Mouse (Mus musculus) forebrain, embryonic 11.5 days (tissue): Measurements from ENCODE around the gene Caln1. TPM values are rescaled to one million over a fixed set of nuclear protein-coding genes. Genes with fewer than 3 reads are reported as not detected.

ENCODE experiments used
- ATAC-seq: fragments of 200-750 bp; cut with Nextera tagmentation; replicated peaks from 2 replicates; pipeline ENCODE4 v1.8.0; 2017; ENCODE audit warnings: moderate TSS enrichment; ENCODE audit not compliant: low FRiP score
- DNase-seq: peaks from one replicate; pipeline ENCODE4 v3.0.0-alpha.2; 2017; ENCODE audit warnings: low spot score
- H3K27ac ChIP-seq: fragments of 300-500 bp; sonication (generic); 2 replicates; pipeline ENCODE4 v1.5.1; 2014; ENCODE audit warnings: low read depth, low read length
- H3K27me3 ChIP-seq: fragments of 300-500 bp; sonication (generic); 2 replicates; pipeline ENCODE4 v1.6.1; 2014; ENCODE audit warnings: mild to moderate bottlenecking, low read length, mixed read lengths; ENCODE audit not compliant: control insufficient read depth, insufficient read depth
- H3K36me3 ChIP-seq: fragments of 300-500 bp; sonication (generic); 2 replicates; pipeline ENCODE4 v1.6.1; 2014; ENCODE audit warnings: mild to moderate bottlenecking, low read length, moderate library complexity, mixed read lengths; ENCODE audit not compliant: control insufficient read depth, insufficient read depth
- H3K4me1 ChIP-seq: fragments of 300-500 bp; sonication (generic); replicated peaks from 2 replicates; pipeline ENCODE4 v1.6.1; 2014; ENCODE audit warnings: low read length, mixed read lengths; ENCODE audit not compliant: control insufficient read depth, insufficient read depth
- H3K4me2 ChIP-seq: fragments of 300-500 bp; sonication (generic); 2 replicates; pipeline ENCODE4 v1.6.1; 2014; ENCODE audit warnings: low read depth, mild to moderate bottlenecking, low read length, moderate library complexity, mixed read lengths; ENCODE audit not compliant: severe bottlenecking
- H3K4me3 ChIP-seq: fragments of 300-500 bp; sonication (generic); 2 replicates; pipeline ENCODE4 v1.5.1; 2014; ENCODE audit warnings: low read depth, low read length
- H3K9ac ChIP-seq: fragments of 300-500 bp; sonication (generic); 2 replicates; pipeline ENCODE4 v1.6.1; 2014; ENCODE audit warnings: low read length
- H3K9me3 ChIP-seq: fragments of 300-500 bp; sonication (generic); 2 replicates; pipeline ENCODE4 v1.6.1; 2016; ENCODE audit warnings: low read length, mixed read lengths; ENCODE audit not compliant: control insufficient read depth
- WGBS: fragments of 180-500 bp; shearing (Covaris S2); extraction: QIAGEN DNeasy Blood & Tissue Kit; methylation state at CpG from one replicate; pipeline ENCODE4 v1.1.7; 2014; 5-methylcytosine and 5-hydroxymethylcytosine counted together
- polyA plus RNA-seq: library from polyadenylated mRNA; unstranded; fragments of >200 nt; fragmentation: Nextera tagmentation; extraction: Ambion mirVana; gene quantifications from 2 replicates; pipeline ENCODE4 v1.2.1, GENCODE M21; 2014

Gene Caln1
- polyA plus RNA-seq, 1 experiment from 2014 or later = 0.33 TPM

DNA sequence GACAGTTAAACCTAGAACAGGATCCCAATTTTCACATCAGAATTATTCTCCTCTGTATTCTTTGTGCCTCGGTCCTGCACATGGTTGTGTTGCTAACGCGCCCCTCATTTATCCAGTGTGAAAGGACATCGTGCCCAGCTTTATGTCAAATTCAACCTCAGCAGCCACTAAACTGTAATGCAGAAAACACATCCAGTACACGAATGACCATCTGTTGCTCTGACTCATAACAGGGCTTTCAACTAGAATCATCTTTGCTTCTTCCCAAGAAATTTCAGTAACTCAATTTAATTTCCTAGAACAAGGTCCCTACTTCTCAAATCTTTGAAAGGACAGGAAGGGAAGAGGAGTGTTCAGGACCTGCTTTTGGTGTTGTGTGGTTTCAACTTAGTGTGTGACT lies 451.4 kb downstream of the Caln1 start:
- Histone ChIP-seq H3K4me1 (no peaks in the 10 kb centered on the region), H3K4me2 (no peak overlapping the region), H3K9ac (no peak overlapping the region), H3K9me3 (no peaks in the 10 kb centered on the region), H3K27ac (no peak overlapping the region), H3K27me3 (no peaks in the 10 kb centered on the region), H3K4me3 (no peak overlapping the region), H3K36me3 (no peaks in the 10 kb centered on the region)
- WGBS = 94% methylated on average over 5 of the region's 5 CpGs
- no peak for ATAC-seq
- no peak for DNase-seq

DNA sequence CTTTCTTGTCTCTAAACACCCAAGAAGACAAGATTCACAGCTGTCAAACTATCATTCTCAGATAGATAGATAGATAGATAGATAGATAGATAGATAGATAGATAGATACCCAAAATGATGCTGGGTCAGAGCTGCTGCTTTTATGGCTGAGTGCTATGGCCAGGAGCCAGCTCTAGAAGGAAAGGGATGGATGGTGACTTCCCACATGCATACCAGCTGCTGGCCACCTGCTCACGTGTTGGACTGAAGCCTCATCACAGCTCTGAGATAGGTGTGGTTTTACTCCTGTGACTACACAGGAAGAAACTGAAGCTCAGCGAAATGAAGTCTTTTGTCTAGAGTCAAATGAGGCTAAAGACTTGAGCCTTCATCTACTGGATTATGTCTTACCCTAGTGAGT lies 456.5 kb downstream of the Caln1 start:
- 87% methylated on average over 2 of the region's 2 CpGs for WGBS
- Histone ChIP-seq H3K4me1 (no peaks in the 10 kb centered on the region), H3K4me3 (no peak overlapping the region), H3K27me3 (no peaks in the 10 kb centered on the region), H3K36me3 (no peaks in the 10 kb centered on the region), H3K4me2 (no peak overlapping the region), H3K9me3 (no peaks in the 10 kb centered on the region; the same call in 1 of the 2 replicates), H3K9ac (no peak overlapping the region), H3K27ac (no peak overlapping the region)
- no peak for DNase-seq
- ATAC-seq = no peak

DNA sequence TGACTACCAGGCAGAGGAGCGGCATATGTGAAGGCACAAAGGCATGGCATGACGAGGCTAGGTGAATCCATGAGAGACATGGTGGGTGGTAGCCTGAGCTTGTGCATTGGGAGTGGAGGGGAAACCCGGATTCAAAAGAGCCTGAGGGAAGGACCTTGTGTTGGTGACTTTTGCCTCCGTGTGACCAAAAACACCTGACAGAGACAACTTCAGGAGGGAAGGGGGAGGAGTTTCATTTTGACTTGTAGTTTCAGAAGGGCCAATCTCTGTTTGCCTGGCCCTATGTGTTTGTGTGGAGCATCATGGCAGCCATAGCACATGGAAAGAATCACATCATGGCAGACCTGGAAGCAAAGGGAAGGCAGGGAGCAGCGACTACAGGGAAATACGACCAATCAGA lies 479.3 kb downstream of the Caln1 start:
- Histone ChIP-seq H3K27me3 (no peaks in the 10 kb centered on the region), H3K4me2 (no peak overlapping the region), H3K36me3 (no peaks in the 10 kb centered on the region), H3K9ac (no peak overlapping the region), H3K4me1 (no peaks in the 10 kb centered on the region), H3K27ac (no peak overlapping the region), H3K4me3 (no peak overlapping the region), H3K9me3 (no peaks in the 10 kb centered on the region)
- WGBS = 86% methylated on average over 6 of the region's 6 CpGs
- no peak for ATAC-seq
- no peak for DNase-seq

DNA sequence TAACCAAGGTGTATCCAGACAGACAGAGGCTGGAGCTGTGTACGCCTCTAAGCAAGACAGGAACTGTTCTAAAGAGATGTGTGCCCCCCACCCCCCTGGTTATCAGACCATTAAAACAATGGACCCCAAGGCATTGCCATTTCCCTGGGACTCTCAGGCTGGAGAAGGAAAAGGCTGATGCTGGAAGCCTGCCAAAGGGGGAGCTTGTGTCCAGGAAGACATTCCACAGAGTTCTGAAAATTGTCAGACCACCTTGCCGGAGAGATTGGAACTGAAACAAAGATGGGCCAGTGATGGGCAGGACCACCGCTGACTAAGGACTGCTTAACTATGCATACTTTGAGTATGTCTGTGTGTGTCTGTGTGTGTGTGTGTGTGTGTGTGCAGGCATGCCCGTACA lies 480.4 kb downstream of the Caln1 start:
- Histone ChIP-seq H3K4me2 (no peak overlapping the region), H3K9me3 (no peaks in the 10 kb centered on the region), H3K27ac (no peak overlapping the region), H3K4me1 (no peaks in the 10 kb centered on the region), H3K36me3 (no peaks in the 10 kb centered on the region), H3K4me3 (no peak overlapping the region), H3K27me3 (no peaks in the 10 kb centered on the region), H3K9ac (no peak overlapping the region)
- WGBS = 84% methylated on average over 4 of the region's 4 CpGs
- ATAC-seq (no peak), DNase-seq (no peak)

DNA sequence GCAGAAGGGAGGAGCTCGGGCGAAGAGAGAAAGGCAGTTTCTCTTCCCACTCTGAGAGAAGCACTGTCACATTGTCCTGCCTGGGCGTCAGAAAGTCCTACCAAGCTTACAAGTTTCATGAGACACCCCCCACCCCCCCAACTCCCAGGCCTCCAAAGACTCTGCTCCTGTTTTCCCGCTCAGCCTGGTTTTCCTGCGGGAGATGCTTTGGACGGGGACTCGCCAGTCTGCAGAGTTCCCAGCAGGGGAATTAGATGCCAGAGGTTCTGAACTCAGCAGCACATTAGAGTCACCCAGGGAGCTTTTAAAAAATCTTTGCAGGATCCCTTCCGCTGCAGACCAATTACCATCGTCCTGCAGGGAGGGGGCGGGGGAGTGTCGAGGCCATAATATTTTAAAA lies 482.9 kb downstream of the Caln1 start:
- Histone ChIP-seq H3K4me2 (0 out of 2 replicates have a peak overlapping the region, but pooled peaks have one; percentile 32), H3K4me1 (no peaks in the 10 kb centered on the region), H3K4me3 (no peak overlapping the region), H3K27me3 (no peaks in the 10 kb centered on the region), H3K9me3 (no peaks in the 10 kb centered on the region), H3K36me3 (no peaks in the 10 kb centered on the region), H3K9ac (peak overlapping the region; percentile 43; the same call in 1 of the 2 replicates), H3K27ac (no peak overlapping the region)
- DNase-seq = no peak
- ATAC-seq = no peak
- 9% methylated on average over 11 of the region's 11 CpGs for WGBS

DNA sequence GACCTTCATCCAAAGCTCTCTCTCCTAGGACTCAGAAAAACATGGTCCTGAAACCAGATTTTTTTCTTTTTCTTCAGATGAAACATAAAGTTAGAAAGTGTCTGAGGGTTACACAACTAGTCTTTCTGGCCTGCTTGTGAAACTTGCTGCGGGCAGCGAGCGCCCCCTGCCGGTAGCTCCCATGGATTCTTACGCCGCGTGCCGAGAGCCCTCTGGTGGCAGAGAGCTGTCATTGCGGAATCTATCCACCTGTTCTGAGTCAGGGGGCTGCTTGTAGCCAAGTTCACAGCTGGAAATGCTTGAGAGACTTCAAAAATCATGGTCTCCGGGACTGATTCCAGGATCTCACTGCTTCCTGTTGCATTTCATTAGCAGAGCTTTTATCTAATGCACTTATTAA lies 484.1 kb downstream of the Caln1 start:
- H3K27me3 ChIP-seq = no peaks in the 10 kb centered on the region
- peak; percentile 93 for DNase-seq
- H3K4me2 ChIP-seq = no peak overlapping the region
- H3K9ac ChIP-seq = no peak overlapping the region
- no peak overlapping the region for H3K4me3 ChIP-seq
- 2% methylated on average over 10 of the region's 10 CpGs for WGBS
- peak; percentile 67; the same call in 1 of the 2 replicates for ATAC-seq
- no peaks in the 10 kb centered on the region for H3K4me1 ChIP-seq
- H3K36me3 ChIP-seq = no peaks in the 10 kb centered on the region
- no peaks in the 10 kb centered on the region for H3K9me3 ChIP-seq
- no peak overlapping the region for H3K27ac ChIP-seq

DNA sequence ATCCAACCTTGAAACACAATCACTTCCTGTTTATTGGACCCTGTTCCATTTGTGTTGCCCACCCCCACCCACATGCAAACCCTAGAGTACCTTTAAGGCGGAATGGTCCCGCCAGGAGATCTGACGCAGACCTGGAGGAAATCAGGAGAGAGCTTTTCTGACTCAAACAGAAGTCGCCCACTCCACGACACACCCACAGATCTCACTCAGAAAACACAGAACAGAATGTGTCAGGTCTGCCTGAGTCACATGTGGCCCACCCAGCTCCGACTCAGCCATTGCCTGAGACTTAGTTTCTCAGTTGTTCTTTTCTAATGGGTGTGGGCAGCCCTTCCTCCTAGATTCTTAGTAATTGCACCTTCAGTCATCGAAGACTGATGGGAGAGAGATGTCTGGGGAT lies 485.2 kb downstream of the Caln1 start:
- no peak overlapping the region for H3K9ac ChIP-seq
- ATAC-seq (no peak), DNase-seq (no peak)
- no peak overlapping the region for H3K4me2 ChIP-seq
- WGBS = 87% methylated on average over 7 of the region's 7 CpGs
- no peaks in the 10 kb centered on the region for H3K27me3 ChIP-seq
- no peaks in the 10 kb centered on the region for H3K9me3 ChIP-seq
- no peak overlapping the region for H3K4me3 ChIP-seq
- no peaks in the 10 kb centered on the region for H3K4me1 ChIP-seq
- no peaks in the 10 kb centered on the region for H3K36me3 ChIP-seq
- no peak overlapping the region for H3K27ac ChIP-seq

DNA sequence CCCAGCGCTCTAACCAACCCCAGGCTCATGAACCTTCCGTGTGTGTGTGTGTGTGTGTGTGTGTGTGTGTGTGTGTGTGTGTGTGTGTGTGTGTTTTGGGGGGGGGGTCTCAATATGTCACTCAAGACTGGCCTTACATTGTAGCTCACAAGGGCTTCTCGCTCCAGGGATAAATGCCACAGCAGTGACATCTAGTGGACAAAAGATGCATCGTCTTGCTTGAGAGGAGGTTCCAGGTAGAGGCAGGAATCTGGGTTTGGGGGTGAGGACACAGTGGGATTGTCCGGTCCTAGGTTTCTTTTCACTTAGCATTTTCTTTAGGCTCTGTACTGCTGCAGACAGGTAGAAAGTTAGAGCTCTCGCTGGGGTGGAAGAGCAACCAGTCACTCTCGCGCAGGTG lies 488.9 kb downstream of the Caln1 start:
- Histone ChIP-seq H3K9ac (no peak overlapping the region), H3K9me3 (no peaks in the 10 kb centered on the region), H3K4me1 (no peaks in the 10 kb centered on the region), H3K4me2 (no peak overlapping the region), H3K4me3 (no peak overlapping the region), H3K36me3 (no peaks in the 10 kb centered on the region), H3K27me3 (no peaks in the 10 kb centered on the region), H3K27ac (no peak overlapping the region)
- 20% methylated on average over 8 of the region's 8 CpGs for WGBS
- DNase-seq = peak; percentile 73
- no peak for ATAC-seq

DNA sequence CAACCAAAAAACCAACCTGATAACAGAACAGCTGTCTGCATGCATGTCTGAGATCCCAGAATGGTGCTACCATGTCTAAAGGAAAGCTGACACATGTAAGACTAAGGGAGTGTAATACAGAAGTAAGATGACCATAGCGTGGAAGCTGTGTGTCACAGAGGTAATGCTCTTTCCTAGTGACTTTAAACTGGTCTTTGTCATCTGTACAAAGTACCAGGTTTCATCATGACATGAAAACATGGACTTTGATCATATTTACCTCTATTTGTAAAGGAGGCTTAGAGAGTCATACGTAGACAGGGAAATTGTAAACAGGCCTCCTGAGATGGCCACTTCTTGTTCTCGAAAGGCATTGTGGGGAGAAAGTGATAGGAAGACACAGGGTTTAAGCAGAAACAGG lies 489.5 kb downstream of the Caln1 start:
- 87% methylated on average over 3 of the region's 3 CpGs for WGBS
- H3K27me3 ChIP-seq = no peaks in the 10 kb centered on the region
- no peak overlapping the region for H3K4me2 ChIP-seq
- H3K9ac ChIP-seq = no peak overlapping the region
- DNase-seq (no peak), ATAC-seq (no peak)
- H3K4me1 ChIP-seq = no peaks in the 10 kb centered on the region
- H3K27ac ChIP-seq = no peak overlapping the region
- no peak overlapping the region for H3K4me3 ChIP-seq
- no peaks in the 10 kb centered on the region for H3K9me3 ChIP-seq
- no peaks in the 10 kb centered on the region for H3K36me3 ChIP-seq
